Mouse (Mus musculus) cerebellum, postnatal 25 days (tissue): ENCODE results near the gene 4930579F01Rik.

Source experiments
- DNase-seq, 2 experiments: peaks; one replicate each; pipeline ENCODE4 v3.0.0; 2021; ENCODE audit warnings: mixed read lengths in 2 of 2

The 4930579F01Rik gene

DNA sequence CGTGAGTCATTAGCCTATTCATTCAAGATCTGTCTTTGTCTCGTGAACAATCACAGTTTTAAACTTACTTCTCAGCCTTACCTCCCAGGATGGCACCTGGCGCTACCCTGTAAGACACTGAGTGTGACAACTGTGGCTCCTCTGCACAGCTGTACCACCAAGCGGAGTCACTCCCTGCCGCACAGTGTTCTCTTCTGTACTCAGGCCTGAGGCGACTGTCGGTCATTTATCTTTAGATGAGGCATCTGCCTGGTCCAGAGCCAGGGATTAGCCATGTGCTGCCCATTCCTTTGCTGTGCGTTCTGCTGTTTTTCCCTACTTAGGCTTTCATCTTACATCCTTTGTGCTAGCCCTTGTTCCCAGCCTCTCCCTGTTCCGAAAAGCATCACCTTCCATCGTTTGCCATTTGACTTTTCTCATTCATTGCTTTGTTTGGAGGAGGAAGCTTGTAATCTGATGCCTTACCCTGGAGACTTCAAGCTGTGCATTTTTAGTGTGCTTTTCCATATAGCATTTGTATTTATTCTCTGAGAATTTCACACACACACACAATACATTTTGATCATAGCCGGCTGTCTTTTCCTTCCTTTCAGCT, 21.9 kb upstream of the 4930579F01Rik start:
- DNase-seq, result no peak

DNA sequence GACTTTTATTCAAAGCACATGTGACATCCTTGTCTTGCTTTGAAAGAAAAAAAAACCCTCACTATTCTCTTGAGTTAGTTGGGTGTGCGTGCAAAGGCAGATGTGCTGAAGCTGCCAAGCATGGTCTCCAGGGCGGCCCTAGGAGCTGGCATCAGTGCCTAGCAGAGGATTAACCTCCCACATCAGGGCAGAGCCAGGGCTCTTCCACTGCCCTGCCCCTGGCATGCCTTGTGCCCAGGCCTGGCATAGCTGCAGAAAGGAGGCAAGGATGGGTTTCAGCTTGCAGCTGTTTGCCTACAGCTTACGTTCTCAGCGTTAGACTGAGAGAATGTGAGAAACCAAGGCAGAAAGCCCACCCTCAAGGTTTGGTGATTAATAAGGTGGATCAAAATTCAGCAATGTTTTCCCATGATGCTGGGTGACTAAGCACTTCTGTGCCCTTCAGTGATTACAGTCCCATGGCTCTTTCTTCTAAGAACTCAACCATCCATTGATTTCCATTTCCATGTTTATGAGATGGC, 18.9 kb upstream of the 4930579F01Rik start:
- no peak for DNase-seq

DNA sequence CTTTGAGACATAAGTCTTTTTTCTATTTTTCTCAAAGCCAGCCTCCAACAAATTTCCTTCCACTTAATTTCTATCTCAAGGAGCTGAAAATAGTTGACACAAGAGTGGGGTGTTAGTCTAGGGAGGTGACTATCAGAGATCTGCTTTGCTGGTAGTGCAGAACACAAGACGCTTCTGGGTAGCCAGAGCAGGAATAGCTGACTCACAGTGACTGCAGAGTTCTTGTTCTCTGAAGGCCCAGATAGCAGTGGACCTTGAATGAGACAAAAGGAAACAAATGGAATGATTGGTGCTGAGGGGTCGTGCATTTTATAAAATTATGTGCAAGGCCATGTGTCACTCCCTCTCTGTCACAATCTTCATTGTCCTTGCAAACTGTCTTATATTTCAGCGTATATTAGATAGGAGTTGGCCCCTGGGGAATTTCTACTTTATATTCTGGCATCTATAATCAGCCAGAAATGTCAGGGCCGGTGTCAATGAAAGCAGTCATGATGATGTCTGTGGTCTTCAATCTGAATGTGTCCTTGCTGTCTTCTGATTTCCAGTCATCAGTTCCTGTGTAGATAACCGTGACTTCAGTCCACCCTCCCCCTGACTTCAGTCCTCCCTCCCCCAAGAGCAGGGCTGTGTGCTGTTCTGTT, 16.9 kb upstream of the 4930579F01Rik start:
- no peak for DNase-seq

DNA sequence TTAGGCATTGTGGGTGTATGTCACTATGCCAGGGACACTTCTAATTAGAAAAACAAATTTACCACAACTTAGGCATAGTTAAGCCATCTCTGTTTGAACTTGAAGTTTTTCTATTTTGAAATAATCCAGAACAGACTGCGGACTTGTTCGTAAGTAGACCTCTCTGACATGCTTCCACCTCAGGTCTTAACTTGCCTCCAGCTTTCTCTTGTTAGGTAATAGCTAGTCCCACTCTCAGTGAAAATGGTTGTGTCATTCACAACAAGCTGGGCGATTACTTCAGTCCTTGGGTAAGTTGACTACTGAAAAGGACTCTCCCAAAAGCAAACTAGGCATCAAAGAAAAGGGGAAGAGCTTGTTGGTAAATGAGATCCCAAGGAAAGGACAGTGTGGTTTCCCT, 15.2 kb upstream of the 4930579F01Rik start:
- no peak for DNase-seq

DNA sequence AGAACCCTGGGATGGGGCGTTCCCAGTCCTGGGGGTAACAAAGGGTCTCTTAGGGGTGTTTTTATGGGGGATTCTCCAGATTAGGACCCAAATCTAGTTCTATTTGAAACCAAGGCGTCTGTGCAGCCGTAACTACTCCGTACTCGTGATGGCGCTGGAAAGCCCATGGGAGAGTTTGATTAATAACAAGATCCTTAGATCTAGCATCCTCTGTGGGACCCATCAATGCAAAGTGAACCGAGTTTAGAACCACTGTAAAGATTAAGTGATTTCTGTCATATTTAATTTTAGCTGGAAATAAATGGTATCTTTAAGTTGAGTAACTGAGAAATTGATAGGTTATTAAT, 5.1 kb upstream of the 4930579F01Rik start:
- DNase-seq, result no peak

DNA sequence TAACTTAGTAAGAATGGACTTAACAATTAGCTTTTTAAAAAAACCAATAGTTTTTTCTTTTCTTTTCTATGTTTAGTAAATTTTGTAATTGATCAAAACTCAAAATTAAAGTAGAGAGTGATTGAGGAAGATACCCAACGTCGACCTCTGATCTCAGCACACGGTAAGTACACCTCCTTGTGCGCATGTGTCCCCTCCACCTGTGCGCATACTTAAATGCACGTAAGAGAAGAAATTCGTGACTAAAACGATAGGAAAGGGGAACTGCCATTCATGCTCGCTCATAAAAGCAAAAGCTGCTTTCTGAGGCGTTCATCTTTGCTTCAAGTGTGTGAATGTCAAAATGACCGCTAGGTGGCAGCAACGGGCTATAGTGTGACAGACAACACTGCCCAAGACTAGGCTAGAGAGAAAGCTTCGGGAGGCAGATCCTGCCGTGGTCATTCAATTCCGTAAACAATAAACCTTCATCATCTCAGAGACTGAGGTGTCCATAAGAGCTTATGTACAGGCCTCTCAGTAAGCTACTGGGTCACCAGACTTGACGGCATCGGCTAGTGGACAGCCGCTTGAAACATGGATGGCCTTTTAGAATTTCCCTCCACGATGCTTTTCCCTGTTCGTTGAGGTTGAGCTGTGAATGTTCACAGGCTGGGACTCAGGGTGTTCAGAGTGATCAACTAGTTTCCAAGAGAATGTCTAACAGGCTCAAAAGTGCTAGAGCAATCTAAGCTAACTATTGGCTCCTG, 4.5 kb upstream of the 4930579F01Rik start:
- peak; percentile 88 to 93 for DNase-seq

DNA sequence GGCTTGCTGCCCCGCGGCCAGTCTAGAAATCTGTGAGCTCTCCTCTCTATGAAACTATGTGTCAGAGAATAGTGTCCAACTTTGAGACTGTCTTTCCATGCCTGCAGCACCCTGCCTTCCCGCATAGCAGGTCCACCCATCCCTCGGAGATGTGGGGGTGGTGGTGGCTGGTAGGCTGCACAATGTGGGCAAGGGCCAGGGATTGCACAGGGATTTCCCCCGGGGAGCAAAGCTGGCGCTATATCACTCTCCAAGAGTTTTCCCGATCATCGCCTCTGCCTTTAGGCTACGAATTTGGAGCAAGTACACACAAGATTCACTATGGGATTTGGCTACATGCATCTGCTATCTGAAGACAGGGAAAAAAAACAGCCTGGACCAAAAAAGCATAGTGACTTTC, 3.9 kb upstream of the 4930579F01Rik start:
- DNase-seq, result no peak

DNA sequence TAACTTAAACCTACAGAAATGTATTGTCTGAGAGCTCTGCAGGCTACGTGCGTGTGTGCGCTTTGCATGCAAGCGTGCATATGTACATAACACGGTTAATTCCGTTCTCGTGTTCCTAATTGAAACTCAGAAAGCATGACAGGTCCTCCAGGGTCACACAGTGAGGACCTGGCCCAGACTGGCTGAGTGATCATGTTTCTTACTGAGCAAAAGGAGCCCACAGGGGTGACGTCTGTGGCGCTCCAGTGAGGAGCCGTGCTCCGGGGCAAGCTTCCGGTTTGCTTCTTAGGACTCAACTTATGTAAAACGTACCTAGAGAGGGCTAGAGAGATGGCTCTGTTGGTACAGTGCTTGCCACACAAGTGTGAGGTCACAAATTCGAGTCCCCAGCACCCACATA, 3.5 kb upstream of the 4930579F01Rik start:
- no peak for DNase-seq

DNA sequence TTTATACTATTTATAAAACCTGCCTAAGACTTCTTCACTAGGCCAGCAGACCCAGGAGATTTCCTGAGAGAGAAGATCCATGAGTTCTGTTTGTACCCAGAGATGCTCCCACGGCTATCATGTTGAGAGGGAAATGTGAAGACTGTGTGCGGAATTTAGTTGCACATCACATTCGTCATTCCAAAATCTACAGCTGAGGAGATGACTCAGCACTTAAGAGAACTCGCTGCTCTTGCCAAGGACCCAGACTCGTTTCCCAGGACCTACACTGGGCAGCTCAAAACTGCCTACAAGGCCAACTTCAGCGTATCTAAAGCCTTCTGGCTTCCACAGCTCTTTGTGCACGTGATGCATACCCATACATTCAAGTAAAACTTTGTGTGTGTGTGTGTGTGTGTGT, 1.4 kb downstream of the 4930579F01Rik start:
- no peak for DNase-seq

DNA sequence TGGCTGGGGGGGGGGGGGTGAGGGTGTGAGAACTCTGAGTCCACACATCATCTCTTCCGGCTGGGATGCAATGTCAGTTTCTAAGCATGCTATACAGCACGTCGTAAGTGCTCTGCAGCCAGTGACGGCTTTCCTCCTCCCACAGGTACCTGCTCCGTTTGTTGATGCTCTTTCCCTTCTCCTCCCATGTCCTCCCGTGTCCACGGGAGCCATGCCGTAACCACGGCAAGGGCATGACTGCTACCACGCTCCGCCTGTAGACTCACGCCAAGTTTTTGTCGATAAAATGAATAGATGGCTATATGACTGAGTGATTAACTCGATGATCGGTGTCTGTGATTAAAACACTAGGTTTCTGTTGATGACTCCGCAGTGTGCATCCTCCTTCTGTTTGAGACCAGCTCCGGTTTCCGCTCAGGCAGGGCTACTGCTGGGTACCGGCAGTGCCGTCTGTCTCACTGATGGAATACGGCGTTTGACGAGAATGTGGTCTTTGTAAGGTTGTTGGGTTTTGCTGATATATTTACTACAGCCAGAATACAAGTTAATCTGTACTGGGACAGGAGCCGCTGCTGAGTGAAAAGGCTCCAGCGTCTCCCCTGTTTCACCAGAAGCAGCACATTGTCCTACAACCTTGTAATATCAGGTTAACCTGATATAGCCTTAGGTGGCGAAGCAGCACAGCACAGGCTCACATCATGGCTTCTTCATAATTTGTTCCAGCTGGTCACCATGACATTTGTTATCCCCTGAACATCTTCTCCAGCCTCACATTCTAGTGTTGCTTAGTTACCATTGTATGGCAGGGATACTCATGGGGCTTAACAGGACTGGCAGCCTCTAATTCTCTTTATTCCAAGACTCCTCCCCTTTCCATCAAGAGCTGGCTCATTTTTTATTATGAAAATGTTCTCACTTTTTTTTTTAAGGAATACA, 7.4 kb downstream of the 4930579F01Rik start:
- DNase-seq, result peak in 1 of 2 experiments; percentile 23

DNA sequence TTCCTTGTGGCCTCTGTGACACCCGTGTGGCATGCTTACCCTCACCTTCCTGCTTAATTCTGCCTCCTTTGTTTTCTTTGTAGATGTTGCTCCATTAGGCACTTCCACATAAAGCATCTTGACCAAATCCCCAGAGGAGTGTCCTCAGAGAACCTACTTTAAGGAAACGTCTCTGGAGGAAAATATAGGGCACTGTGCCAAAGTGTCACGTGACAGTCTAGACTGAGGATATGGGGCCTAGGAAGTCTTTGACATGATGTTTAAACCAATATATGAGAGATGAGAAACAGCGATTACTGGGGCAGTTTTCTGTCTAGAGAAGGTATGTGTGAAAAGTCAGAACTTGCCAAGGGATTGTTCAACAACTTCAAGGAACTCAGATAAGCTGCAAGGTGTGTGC, 8.3 kb downstream of the 4930579F01Rik start:
- DNase-seq, result no peak

DNA sequence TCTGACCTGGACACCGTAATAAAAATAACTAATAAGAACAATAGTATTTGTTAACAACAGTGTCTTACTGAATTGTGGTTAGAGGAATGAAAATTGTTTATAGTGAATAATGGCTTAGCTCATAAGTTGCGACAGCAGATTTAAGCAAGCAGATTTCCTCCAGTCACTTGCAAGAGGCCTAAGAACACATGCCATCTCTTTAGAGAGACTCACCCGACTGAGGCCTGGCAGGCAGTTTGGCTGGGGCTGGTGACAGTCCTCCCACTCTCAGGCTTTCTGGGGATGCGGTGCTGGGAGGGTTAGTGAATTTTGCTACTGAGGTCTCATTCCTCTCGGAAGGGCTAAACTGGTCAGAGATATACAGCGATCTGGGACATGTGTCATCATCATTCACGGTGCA, 10.3 kb downstream of the 4930579F01Rik start:
- DNase-seq, result no peak

DNA sequence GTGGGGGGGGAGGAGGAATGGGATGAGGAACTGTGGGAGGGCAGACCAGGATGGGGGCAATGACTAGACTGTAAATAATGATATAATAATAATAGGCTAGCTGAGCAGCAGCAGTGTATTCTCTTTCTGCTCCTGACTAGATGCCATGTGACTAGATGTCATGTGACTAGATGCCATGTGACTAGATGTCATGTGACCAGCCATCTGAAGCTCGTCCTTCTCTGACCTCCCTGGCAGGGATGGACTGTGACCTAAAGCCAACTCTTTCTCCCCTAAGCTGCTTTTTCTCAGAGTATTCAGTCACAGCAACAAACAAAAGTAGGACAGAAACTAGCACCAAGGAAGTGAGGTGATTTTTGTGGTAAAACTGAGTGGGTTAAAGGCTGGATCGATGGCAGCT, 11.6 kb downstream of the 4930579F01Rik start:
- DNase-seq, result no peak

DNA sequence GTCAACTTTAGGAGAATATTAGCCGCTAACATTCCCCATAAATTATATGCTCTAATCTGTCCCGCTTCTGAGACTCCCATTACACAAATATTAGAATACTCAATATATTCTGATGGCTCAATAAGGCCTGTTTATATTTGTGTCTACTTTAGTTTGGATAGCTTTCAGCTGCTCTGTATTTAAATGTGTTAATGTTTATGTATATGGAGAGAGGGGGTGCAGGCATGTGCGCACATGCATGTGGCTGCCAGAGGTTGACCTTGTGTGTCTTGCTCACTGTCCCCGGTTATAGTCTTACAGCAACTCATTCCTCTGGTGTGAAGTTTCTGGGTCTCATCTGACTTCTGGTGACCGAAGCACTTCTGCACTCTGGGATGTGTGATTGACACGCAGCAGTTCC, 18.1 kb downstream of the 4930579F01Rik start:
- DNase-seq, result no peak

DNA sequence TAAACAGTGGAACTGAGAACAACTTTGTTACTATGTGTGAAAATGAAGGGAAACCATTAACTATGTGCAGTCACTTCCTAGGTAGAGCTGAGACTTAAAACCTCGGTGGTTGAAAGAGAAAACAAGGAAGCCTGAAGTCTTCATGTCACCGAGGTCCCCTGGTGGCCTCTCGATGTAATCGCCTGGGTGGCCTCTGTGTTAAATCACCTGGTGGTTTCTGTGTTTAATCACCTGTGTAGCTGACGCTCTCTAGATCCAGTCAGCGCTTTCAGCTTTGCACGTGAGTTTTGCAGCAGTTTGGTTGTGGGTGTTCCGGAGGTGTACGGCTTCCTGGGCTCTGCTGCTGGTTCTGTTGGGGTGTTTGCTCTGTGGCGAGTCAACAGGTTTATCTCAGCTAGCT, 20.3 kb downstream of the 4930579F01Rik start:
- no peak for DNase-seq

DNA sequence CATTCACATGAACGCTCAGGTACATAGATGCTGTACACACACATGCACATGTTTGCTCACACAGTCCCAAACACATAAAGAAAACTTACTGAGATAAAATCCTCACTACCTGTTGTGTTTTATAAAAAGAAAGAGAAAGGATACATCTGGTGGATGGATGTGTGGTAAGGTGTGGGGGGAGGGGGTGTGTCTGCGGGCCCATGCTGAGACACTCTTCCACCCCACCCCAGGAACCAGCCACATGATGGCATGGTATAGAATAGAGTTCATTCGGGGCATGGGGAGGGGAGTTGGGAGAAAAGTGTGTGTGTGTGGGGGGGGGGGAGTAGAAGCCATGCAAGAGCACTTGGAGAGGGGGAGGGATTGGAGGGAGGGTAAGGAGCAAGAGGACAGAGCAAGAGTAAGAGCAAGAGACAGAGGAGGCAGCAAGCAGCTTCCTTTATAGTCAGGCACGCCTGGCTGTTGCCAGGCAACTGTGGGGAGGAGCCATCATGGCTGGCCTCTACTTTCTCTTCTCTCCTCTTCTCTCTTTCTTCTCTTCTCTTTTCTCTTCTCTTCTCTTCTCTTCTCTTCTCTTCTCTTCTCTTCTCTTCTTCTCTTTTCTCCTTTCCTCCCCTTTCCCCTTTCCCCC, 31.0 kb downstream of the 4930579F01Rik start:
- DNase-seq, result no peak

DNA sequence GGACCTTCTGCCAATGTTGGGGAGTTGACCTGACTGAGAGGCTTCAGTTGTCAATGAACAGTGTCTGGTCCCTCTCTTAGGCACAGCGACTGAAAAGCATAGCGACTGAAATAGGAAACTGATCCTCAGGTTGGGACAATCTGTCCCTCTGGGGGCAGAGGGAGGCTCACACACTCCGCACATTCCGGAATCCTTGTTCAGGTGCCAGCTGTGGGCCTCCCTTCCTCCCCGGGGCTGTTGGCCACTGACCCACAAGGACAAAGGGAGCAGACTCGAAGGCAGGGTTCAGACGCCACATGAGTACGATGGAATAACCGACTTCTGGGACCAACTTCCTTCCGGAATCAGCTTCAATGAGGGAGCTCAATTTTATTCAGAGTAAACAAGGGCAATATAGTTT, 32.0 kb downstream of the 4930579F01Rik start:
- DNase-seq, result no peak

DNA sequence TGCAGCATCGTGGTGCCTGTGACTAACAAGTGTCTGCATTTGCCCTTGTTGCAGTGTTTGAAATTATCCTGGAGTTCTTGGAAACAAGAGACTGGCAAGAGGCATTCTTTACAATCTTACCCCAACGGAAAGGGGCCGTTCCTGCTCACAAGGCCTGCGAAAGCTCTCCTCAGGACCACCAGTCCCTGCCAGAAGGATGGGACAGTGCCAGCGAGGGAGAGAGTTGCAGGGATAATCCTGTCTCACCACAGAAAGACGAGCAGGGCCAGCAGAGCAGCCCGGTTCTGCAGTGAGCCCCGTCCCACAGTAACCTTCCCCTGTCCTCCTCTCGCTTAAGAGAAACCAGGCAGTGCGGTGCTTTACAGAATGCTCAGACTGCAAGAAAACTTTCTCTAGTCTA, 37.0 kb downstream of the 4930579F01Rik start:
- DNase-seq, result peak; percentile 25 to 26

DNA sequence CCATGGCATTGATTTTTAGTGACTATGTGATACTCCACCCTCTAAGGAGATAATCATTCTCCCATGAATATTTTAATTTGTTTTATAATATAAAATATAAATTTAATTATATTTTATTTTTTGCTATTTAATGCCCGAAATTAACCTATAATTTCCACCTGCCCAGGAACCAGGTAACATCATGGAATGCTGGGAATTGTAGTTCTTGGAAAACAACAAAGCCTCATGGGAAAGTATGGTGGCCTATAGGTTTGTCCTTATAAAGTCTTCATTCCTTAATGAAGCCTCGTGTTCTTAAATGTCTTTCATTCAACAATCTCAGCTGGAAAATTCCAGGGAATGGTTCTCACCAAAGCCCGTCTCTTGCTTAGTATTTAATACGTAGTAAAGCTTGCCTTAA, 38.6 kb downstream of the 4930579F01Rik start:
- no peak for DNase-seq

DNA sequence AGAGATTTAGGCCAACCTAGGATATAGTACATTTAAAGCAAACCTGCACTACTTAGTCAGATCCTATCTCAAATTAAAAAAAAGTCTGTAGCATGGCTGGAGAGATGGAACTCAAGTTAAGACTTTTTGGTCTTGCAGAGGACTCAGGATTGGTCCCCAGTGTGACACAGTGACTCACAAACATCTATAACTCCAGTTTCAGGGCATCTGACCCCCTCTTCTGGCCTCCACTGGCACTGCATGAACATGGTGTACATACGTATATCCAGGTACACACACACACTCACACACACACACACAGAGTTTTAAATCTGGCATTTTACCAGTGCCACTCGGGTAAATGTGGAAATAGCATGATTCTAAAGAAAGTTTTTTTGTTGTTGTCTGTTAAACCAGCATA, 44.8 kb downstream of the 4930579F01Rik start:
- DNase-seq, result no peak

DNA sequence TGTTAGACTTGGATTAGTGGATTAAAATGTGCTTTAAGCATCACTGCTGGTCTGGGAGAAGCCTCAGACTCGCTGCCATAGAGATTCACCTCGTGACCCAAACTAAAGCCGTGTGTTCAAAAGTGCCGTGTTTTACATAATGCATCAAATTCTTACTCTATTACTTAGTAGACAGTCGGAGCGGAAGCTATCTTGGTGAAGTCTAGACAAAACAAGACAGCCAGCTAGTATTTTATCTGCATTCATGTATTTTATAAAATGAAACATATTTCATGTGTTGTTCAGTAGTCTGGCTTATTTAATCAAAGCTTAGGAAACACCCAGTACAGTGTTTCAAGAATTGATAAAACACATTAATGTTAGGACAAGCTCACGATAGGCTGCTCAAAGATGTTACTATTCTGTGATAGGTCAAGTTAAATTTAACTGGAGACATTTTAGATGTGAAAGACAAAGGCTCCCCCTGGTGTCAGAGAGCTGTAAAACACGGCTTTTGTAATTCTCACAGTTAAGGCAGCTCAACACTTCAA, 48.9 kb downstream of the 4930579F01Rik start, which contains the start of gene Mttp:
TSS of gene Mttp (minus strand) at position 327 of the 530 bp plus-strand sequence.
- DNase-seq, result peak; percentile 76 to 86

DNA sequence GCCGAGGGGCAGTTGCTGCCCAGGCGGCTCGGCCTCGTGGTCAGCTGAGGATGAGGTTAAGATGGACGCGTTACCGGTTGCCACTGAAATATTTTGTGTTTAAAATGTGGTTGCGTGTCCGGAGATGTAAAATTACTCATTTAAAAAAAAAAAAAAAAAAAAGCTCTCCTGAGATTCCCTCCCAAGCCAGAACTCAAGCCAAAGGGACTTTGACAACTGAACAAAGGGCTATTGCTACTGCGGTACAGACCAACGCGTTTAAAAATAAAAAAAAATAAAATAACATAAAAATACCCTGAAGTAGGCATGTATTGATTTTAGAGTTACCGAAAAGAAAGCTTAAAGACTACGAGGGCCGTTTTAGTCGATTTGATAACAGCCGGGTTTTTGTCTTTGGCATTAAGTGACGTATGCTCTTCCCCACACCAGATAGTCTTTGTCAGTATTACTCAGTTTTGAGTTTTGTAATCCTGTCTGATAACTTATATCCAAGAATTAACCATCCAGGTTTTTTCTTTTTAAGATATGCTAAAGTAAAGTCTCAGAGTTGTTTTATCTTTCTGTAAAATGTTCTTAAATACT, 49.5 kb downstream of the 4930579F01Rik start:
- DNase-seq, result no peak
